Mouse (Mus musculus) heart, embryonic 10.5 days (tissue): Measurements from ENCODE around the gene Meig1. TPM values are rescaled to one million over a fixed set of nuclear protein-coding genes. Genes with fewer than 3 reads are reported as not detected.
"Not testable (repeated sequence)": the region's sequence is repeated elsewhere in the genome, so short reads cannot be mapped to it uniquely, and the experiment has no call there.

ENCODE experiments used
- DNase-seq: peaks from one replicate; pipeline ENCODE4 v3.0.0-alpha.2; 2017; ENCODE audit warnings: low spot score
- H3K27ac ChIP-seq: fragments of 300-500 bp; sonication (generic); 2 replicates; pipeline ENCODE4 v1.5.1; 2016; ENCODE audit warnings: mild to moderate bottlenecking
- H3K27me3 ChIP-seq: fragments of 300-500 bp; sonication (generic); 2 replicates; pipeline ENCODE4 v1.6.1; 2016; ENCODE audit warnings: mild to moderate bottlenecking; ENCODE audit not compliant: poor library complexity, insufficient read depth, severe bottlenecking
- H3K36me3 ChIP-seq: fragments of 300-500 bp; sonication (generic); 2 replicates; pipeline ENCODE4 v1.6.1; 2016; ENCODE audit warnings: mild to moderate bottlenecking, moderate library complexity
- H3K4me1 ChIP-seq: fragments of 300-500 bp; sonication (generic); 2 replicates; pipeline ENCODE4 v1.6.1; 2016; ENCODE audit warnings: mild to moderate bottlenecking
- H3K4me3 ChIP-seq: fragments of 300-500 bp; sonication (generic); 2 replicates; pipeline ENCODE4 v1.5.1; 2016; ENCODE audit warnings: mild to moderate bottlenecking, moderate library complexity
- H3K9me3 ChIP-seq: fragments of 300-500 bp; sonication (generic); 2 replicates; pipeline ENCODE4 v1.6.1; 2016; ENCODE audit warnings: mild to moderate bottlenecking, moderate library complexity
- WGBS: fragments of 180-500 bp; shearing (Covaris S2); methylation state at CpG from one replicate; pipeline ENCODE4 v1.1.7; 2016; 5-methylcytosine and 5-hydroxymethylcytosine counted together
- polyA plus RNA-seq: library from polyadenylated mRNA; unstranded; fragments of >200 nt; fragmentation: Nextera tagmentation; extraction: Ambion mirVana; gene quantifications from 2 replicates; pipeline ENCODE4 v1.2.1, GENCODE M21; 2016

Meig1 gene
- polyA plus RNA-seq, 1 experiment from 2014 or later, result not detected

DNA sequence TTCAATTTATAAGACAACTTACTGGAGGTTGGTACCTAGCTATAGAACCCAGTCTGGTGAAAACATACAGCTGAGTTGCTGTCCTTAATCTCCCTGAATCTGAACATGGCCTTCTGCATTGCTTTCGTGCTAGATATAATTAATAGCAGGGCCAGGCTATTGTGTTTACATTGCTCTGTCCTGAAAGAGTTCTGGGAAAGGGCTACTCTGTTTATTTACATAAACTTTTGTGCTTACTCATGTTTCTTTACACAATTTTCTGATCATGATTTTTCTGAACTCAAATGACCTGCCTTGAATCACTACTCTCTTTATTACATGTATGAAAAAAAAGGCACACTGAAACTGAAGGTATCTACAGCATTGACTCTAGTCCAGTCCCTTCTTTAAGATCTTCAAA lies 6.8 kb downstream of the Meig1 start:
- 78% methylated on average over 1 of the region's 1 CpGs for WGBS
- peaks cover 9% of the 10 kb centered on the region; the same call in 1 of the 2 replicates for H3K27me3 ChIP-seq
- H3K9me3 ChIP-seq, result no peaks in the 10 kb centered on the region
- no peak for DNase-seq
- H3K4me1 ChIP-seq, result no peaks in the 10 kb centered on the region
- no peak overlapping the region for H3K27ac ChIP-seq
- H3K4me3 ChIP-seq, result no peak overlapping the region
- H3K36me3 ChIP-seq, result no peaks in the 10 kb centered on the region

GRCm38 (mm10) chr2:3414241-3414640 lies 8.2 kb downstream of the Meig1 start:
- no peaks in the 10 kb centered on the region for H3K4me1 ChIP-seq
- no peaks in the 10 kb centered on the region for H3K9me3 ChIP-seq
- H3K27ac ChIP-seq, result no peak overlapping the region
- DNase-seq, result no peak
- peaks cover 9% of the 10 kb centered on the region; the same call in 1 of the 2 replicates for H3K27me3 ChIP-seq
- H3K4me3 ChIP-seq, result no peak overlapping the region
- WGBS, result 37% methylated on average over 4 of the region's 4 CpGs
- no peaks in the 10 kb centered on the region for H3K36me3 ChIP-seq

GRCm38 (mm10) chr2:3407756-3408155 lies 14.7 kb downstream of the Meig1 start:
- no peak for DNase-seq
- Histone ChIP-seq H3K4me1 (no peaks in the 10 kb centered on the region), H3K27me3 (no peaks in the 10 kb centered on the region), H3K4me3 (no peak overlapping the region), H3K27ac (no peak overlapping the region), H3K9me3 (no peaks in the 10 kb centered on the region), H3K36me3 (no peaks in the 10 kb centered on the region)
- WGBS, result 78% methylated on average over 7 of the region's 7 CpGs

- no peaks in the 10 kb centered on the region for H3K9me3 ChIP-seq
- H3K4me3 ChIP-seq, result no peak overlapping the region
- H3K27me3 ChIP-seq, result no peaks in the 10 kb centered on the region
- H3K36me3 ChIP-seq, result no peaks in the 10 kb centered on the region
- DNase-seq, result no peak
- no peaks in the 10 kb centered on the region for H3K4me1 ChIP-seq
- 66% methylated on average over 4 of the region's 4 CpGs for WGBS
- H3K27ac ChIP-seq, result no peak overlapping the region
Observed at GRCm38 (mm10) chr2:3405981-3406380, 16.5 kb downstream of the Meig1 start.

GRCm38 (mm10) chr2:3397110-3397509 lies 25.3 kb downstream of the Meig1 start, which contains the start of gene Olah:
Gene Olah, minus strand, starts transcription at chr2:3397210.
- not testable (repeated sequence) for H3K9me3 ChIP-seq, H3K36me3 ChIP-seq, DNase-seq, H3K4me3 ChIP-seq, H3K27ac ChIP-seq, H3K4me1 ChIP-seq, H3K27me3 ChIP-seq
- 63% methylated on average over 10 of the region's 10 CpGs for WGBS

- Histone ChIP-seq H3K4me3 (no peak overlapping the region), H3K36me3 (no peaks in the 10 kb centered on the region), H3K27me3 (no peaks in the 10 kb centered on the region), H3K4me1 (no peaks in the 10 kb centered on the region), H3K27ac (no peak overlapping the region), H3K9me3 (no peaks in the 10 kb centered on the region)
- 69% methylated on average over 2 of the region's 2 CpGs for WGBS
- no peak for DNase-seq
Observed at GRCm38 (mm10) chr2:3391945-3392344, 30.5 kb downstream of the Meig1 start.

DNA sequence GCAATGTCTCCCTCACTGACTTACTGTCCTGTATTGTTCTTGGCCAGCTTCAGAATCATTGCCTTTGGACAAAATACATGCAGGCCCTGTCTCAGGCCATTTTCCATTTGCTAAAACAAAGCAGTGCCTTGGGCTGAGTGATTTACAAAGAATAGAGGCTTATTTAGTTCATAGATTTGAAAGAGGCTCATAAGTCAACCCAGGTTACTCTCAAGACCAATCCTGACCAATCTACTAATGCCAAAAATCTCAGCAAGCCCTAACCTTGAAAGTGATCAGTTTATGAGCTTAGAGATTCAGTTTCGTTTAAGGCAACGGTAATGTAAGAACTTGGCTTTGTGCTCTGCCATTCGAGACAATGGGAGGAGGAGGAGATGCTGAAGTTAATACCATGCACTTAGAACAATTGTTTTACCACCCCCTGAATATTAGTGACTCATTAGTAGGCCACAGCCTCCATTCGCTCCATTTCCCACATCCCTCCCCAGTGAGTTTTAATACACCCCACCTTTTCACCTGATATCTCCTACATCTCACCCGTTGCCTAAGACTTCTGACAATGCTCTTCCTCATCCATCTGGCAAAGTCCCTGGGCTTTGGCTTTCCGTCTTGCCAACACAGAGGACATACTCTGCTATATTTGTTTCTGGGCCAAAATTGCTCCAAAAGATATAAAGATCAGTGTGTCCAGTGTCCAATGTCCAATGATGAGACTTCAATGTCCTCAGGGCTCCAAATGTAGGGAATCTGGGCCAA lies 35.2 kb downstream of the Meig1 start:
- Histone ChIP-seq H3K4me3 (no peak overlapping the region), H3K27me3 (no peaks in the 10 kb centered on the region), H3K27ac (no peak overlapping the region), H3K36me3 (no peaks in the 10 kb centered on the region), H3K9me3 (no peaks in the 10 kb centered on the region), H3K4me1 (no peaks in the 10 kb centered on the region)
- 86% methylated on average over 6 of the region's 6 CpGs for WGBS
- no peak for DNase-seq

DNA sequence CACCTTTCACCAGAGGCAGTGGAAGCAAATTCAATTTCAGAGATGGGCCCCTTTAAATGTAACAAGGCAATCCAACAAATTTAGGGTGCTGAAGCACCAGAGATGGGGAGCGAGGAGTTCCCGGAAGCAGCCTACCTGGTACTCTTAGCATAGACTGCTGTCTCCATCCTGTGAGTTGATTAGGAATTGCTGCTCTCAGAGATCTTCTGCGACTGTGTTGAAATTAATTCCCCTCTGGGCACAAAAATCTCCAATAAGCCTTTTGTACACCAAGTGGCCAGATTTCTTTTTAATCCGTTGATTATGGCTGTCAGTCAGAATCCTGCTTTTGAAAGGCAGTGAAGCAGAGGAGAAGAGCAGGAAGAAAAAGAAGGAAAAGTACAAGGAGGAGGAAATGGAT lies 57.3 kb downstream of the Meig1 start:
- Histone ChIP-seq H3K4me1 (no peaks in the 10 kb centered on the region), H3K36me3 (no peaks in the 10 kb centered on the region), H3K27ac (no peak overlapping the region), H3K27me3 (no peaks in the 10 kb centered on the region), H3K9me3 (no peaks in the 10 kb centered on the region), H3K4me3 (no peak overlapping the region)
- 77% methylated on average over 4 of the region's 4 CpGs for WGBS
- no peak for DNase-seq

DNA sequence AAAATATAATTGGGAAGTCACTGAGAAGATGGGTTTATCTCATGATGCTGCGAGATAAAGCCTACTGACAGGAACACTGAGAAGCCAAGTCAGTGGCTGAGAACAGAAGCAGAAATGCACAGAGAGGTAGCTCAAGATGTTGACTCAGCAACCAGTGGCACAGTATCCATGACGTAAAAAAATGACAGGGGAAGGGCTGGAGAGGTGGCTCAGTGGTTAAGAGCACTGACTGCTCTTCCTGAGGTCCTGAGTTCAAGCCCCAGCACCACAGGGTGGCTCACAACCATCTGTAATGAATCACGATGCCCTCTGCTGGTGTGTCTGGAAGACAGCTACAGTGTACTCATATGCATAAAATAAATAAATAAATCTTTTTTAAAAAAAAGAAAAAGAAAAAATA lies 61.4 kb downstream of the Meig1 start:
- Histone ChIP-seq H3K4me3 (no peak overlapping the region), H3K27ac (no peak overlapping the region), H3K4me1 (no peaks in the 10 kb centered on the region), H3K36me3 (no peaks in the 10 kb centered on the region), H3K9me3 (no peaks in the 10 kb centered on the region), H3K27me3 (no peaks in the 10 kb centered on the region)
- 71% methylated on average over 3 of the region's 3 CpGs for WGBS
- no peak for DNase-seq

Other genes starting within 250 kb of the Meig1 start
- gene Nmt2, start 138.4 kb downstream of the Meig1 start, polyA plus RNA-seq, result 39.0 and 39.9 TPM in 2 replicates
- 12.7 and 18.9 TPM in 2 replicates for gene Rpp38, start 90.0 kb downstream of the Meig1 start, polyA plus RNA-seq
- gene Acbd7, start 86.5 kb downstream of the Meig1 start, polyA plus RNA-seq, result 0.30 and 0.82 TPM in 2 replicates
- gene Olah, start 25.4 kb downstream of the Meig1 start, polyA plus RNA-seq, result not detected in 2 replicates
- gene Dclre1c, start 1.5 kb upstream of the Meig1 start, polyA plus RNA-seq, result 6.3 and 6.7 TPM in 2 replicates
- gene Suv39h2, start 52.4 kb upstream of the Meig1 start, polyA plus RNA-seq, result 12.7 and 20.0 TPM in 2 replicates
- 6.8 and 8.1 TPM in 2 replicates for gene Gm45902, start 90.1 kb upstream of the Meig1 start, polyA plus RNA-seq
- gene Hspa14, start 90.2 kb upstream of the Meig1 start, polyA plus RNA-seq, result 116 and 123 TPM in 2 replicates
- 0.05 and 0.20 TPM in 2 replicates for gene Cdnf, start 90.4 kb upstream of the Meig1 start, polyA plus RNA-seq
- gene Fam107b, start 147.8 kb upstream of the Meig1 start, polyA plus RNA-seq, result 34.7 and 37.8 TPM in 2 replicates